Mouse (Mus musculus): ENCODE measurements at regions not wholly inside any gene's neighbourhood (a gene's known extent, or its start where the extent isn't known, plus 50 kb on each side); places are given as distances from the start of the nearest gene placed in this dataset.

- no peak for TF ChIP-seq CTCF (IDR thresholded peaks at IDR 0.05; ENCODE audit: extremely low read depth, insufficient read length, insufficient replicate concordance, low read depth, low read length)
- no peak for TF ChIP-seq POLR2A (IDR thresholded peaks at IDR 0.05; ENCODE audit: low read depth, low read length)
Measured at GRCm38 (mm10) chr3:35245003-35245402, 508.9 kb upstream of the Atp11b start.
